8 mouse cellular contexts compared by ENCODE assay signal in genomic region chr1:86434439-86435201, GRCm38 (mm10). TPM values are rescaled to one million over a fixed set of nuclear protein-coding genes. Genes with fewer than 3 reads are reported as not detected.
DNase-seq lines count a peak whose midpoint lies in the region; ATAC-seq and TF ChIP-seq lines count a peak whose summit lies in the region.

No protein-coding gene starts in this region.

- TF ChIP-seq EP300 in liver, embryonic 14.5 days (IDR thresholded peaks at IDR 0.05; ENCODE audit: low read depth): no peak
- TF ChIP-seq EP300 in stomach, postnatal 0 days (optimal IDR thresholded peaks at IDR 0.05): no peak

- TF ChIP-seq CTCF in liver, embryonic 14.5 days (IDR thresholded peaks at IDR 0.05; ENCODE audit: low read depth): no peak
- TF ChIP-seq CTCF in stomach, postnatal 0 days (IDR thresholded peaks at IDR 0.05; ENCODE audit: low read depth): no peak; the same call in 1 of the 2 replicates

- peak; percentile 98 for DNase-seq in CD4-positive, CD25-positive, alpha-beta regulatory T cell, adult 2 months (ENCODE audit: low read depth, low spot score)
- peak; percentile 91 for DNase-seq in fibroblast of lung, adult 2 months (ENCODE audit: low read depth)
- peak; percentile 99 to 100 for DNase-seq in kidney, postnatal 25 days
- peak; percentile 96 to 98 (median 97) for DNase-seq in liver, embryonic 14.5 days (ENCODE audit: low read depth in 3 of 3, low spot score in 3 of 3)
- DNase-seq in neural tube, embryonic 11.5 days (ENCODE audit: low spot score): peak; percentile 99
- peak; percentile 99 for DNase-seq in stomach, postnatal 0 days (ENCODE audit: low spot score)

- peak overlapping the region; percentile 95 for H3K27ac ChIP-seq in brown adipose tissue, adult 24 weeks (replicated peaks; ENCODE audit: low read depth, low read length)
- H3K27ac ChIP-seq in heart, embryonic 15.5 days: peak overlapping the region; percentile 99
- peak overlapping the region; percentile 80 for H3K27ac ChIP-seq in liver, embryonic 14.5 days
- H3K27ac ChIP-seq in neural tube, embryonic 11.5 days (ENCODE audit: low read depth, low read length): peak overlapping the region; percentile 100
- peak overlapping the region; percentile 99 for H3K27ac ChIP-seq in stomach, postnatal 0 days (replicated peaks)

- peak overlapping the region; percentile 85 for H3K4me2 ChIP-seq in heart, embryonic 15.5 days
- H3K4me2 ChIP-seq in liver, embryonic 14.5 days (ENCODE audit: low read depth): peak overlapping the region; percentile 89
- peak overlapping the region; percentile 50 for H3K4me2 ChIP-seq in neural tube, embryonic 11.5 days (ENCODE audit: low read depth)
- H3K4me2 ChIP-seq in stomach, postnatal 0 days (replicated peaks; ENCODE audit: low read depth): peak overlapping the region; percentile 78

- H3K27me3 ChIP-seq in heart, embryonic 15.5 days: no peaks in the 10 kb centered on the region
- H3K27me3 ChIP-seq in liver, embryonic 14.5 days (ENCODE audit: control insufficient read depth, insufficient read depth, low read length): no peaks in the 10 kb centered on the region
- H3K27me3 ChIP-seq in neural tube, embryonic 11.5 days (ENCODE audit: control insufficient read depth, insufficient read depth, low read length): no peaks in the 10 kb centered on the region
- no peaks in the 10 kb centered on the region for H3K27me3 ChIP-seq in stomach, postnatal 0 days (ENCODE audit: control insufficient read depth, insufficient read depth, low read length)

- H3K36me3 ChIP-seq in heart, embryonic 15.5 days: no peaks in the 10 kb centered on the region
- no peaks in the 10 kb centered on the region for H3K36me3 ChIP-seq in liver, embryonic 14.5 days (replicated peaks; ENCODE audit: control insufficient read depth, insufficient read depth, low read depth)
- no peaks in the 10 kb centered on the region for H3K36me3 ChIP-seq in neural tube, embryonic 11.5 days (ENCODE audit: control insufficient read depth, insufficient read depth, low read length)
- H3K36me3 ChIP-seq in stomach, postnatal 0 days (ENCODE audit: control insufficient read depth, insufficient read depth, low read length): no peaks in the 10 kb centered on the region

- peaks cover 9% of the 10 kb centered on the region; the same call in 1 of the 2 replicates for H3K4me1 ChIP-seq in brown adipose tissue, adult 24 weeks (ENCODE audit: control insufficient read depth, insufficient read depth, insufficient read length, low read length)
- H3K4me1 ChIP-seq in heart, embryonic 15.5 days (replicated peaks): peaks cover 57% of the 10 kb centered on the region
- peaks cover 30 to 38% of the 10 kb centered on the region in 2 experiments for H3K4me1 ChIP-seq in liver, embryonic 14.5 days (replicated peaks; ENCODE audit: control insufficient read depth in 2 of 2, insufficient read depth in 2 of 2, low read length in 1 of 2)
- peaks cover 22% of the 10 kb centered on the region for H3K4me1 ChIP-seq in neural tube, embryonic 11.5 days (ENCODE audit: control insufficient read depth, insufficient read depth, low read length)
- H3K4me1 ChIP-seq in stomach, postnatal 0 days (replicated peaks; ENCODE audit: control insufficient read depth, insufficient read depth): peaks cover 15% of the 10 kb centered on the region

- peak; percentile 92 for ATAC-seq in heart, embryonic 15.5 days (replicated peaks; ENCODE audit: insufficient number of reproducible peaks, insufficient read depth, low FRiP score, low read depth)
- ATAC-seq in liver, embryonic 14.5 days (ENCODE audit: insufficient read depth): peak; percentile 92
- ATAC-seq in neural tube, embryonic 11.5 days (ENCODE audit: insufficient read depth, low FRiP score, low TSS enrichment): peak; percentile 93
- ATAC-seq in stomach, postnatal 0 days (ENCODE audit: low FRiP score, low TSS enrichment): peak; percentile 91

- H3K9me3 ChIP-seq in heart, embryonic 15.5 days (replicated peaks): no peaks in the 10 kb centered on the region
- no peaks in the 10 kb centered on the region for H3K9me3 ChIP-seq in liver, embryonic 14.5 days (ENCODE audit: control insufficient read depth, low read length)
- no peaks in the 10 kb centered on the region for H3K9me3 ChIP-seq in neural tube, embryonic 11.5 days (ENCODE audit: control insufficient read depth, low read length)
- H3K9me3 ChIP-seq in stomach, postnatal 0 days (ENCODE audit: control insufficient read depth, low read length): no peaks in the 10 kb centered on the region

- H3K9ac ChIP-seq in heart, embryonic 15.5 days: peak overlapping the region; percentile 79
- H3K9ac ChIP-seq in liver, embryonic 14.5 days (replicated peaks): peak overlapping the region; percentile 84
- H3K9ac ChIP-seq in neural tube, embryonic 11.5 days (ENCODE audit: low read length): peak overlapping the region; percentile 71
- H3K9ac ChIP-seq in stomach, postnatal 0 days (ENCODE audit: low read length): peak overlapping the region; percentile 75

- peak overlapping the region; percentile 67 for H3K4me3 ChIP-seq in brown adipose tissue, adult 24 weeks (ENCODE audit: insufficient read depth, low read depth, low read length)
- H3K4me3 ChIP-seq in heart, embryonic 15.5 days: peak overlapping the region; percentile 52
- peak overlapping the region; percentile 58 to 68 for H3K4me3 ChIP-seq in liver, embryonic 14.5 days (ENCODE audit: insufficient read depth in 1 of 2, low read depth in 2 of 2, low read length in 2 of 2)
- peak overlapping the region; percentile 33 for H3K4me3 ChIP-seq in neural tube, embryonic 11.5 days (ENCODE audit: low read depth, low read length)
- H3K4me3 ChIP-seq in stomach, postnatal 0 days (ENCODE audit: low read depth, low read length): peak overlapping the region; percentile 45

- 4% methylated on average over 46 of the region's 46 CpGs for WGBS in heart, embryonic 15.5 days
- WGBS in liver, embryonic 14.5 days (ENCODE audit: insufficient replicate concordance): 6% methylated on average over 46 of the region's 46 CpGs
- WGBS in neural tube, embryonic 11.5 days: 4% methylated on average over 46 of the region's 46 CpGs
- 3% methylated on average over 36 of the region's 46 CpGs for WGBS in stomach, postnatal 0 days

RNA-seq across cellular contexts. Expression of gene Tex44, which starts 8.5 kb away (rescaled TPM):
- polyA plus RNA-seq in brown adipose tissue, adult 24 weeks (2012; ENCODE audit: insufficient read depth, insufficient read length, missing spikeins): not detected in 2 replicates
- polyA plus RNA-seq in heart, embryonic 15.5 days (2015; fragmentation: Nextera tagmentation; extraction: Ambion mirVana): not detected in 2 replicates
- polyA plus RNA-seq in liver, embryonic 14.5 days (2012; rRNA removed): not detected in 2 replicates
- not detected in 2 replicates for polyA plus RNA-seq in liver, embryonic 14.5 days (2014; fragmentation: Nextera tagmentation; extraction: Ambion mirVana)
- polyA plus RNA-seq in neural tube, embryonic 11.5 days (2014; fragmentation: Nextera tagmentation; extraction: Ambion mirVana): not detected in 2 replicates
- polyA plus RNA-seq in stomach, postnatal 0 days (2015; fragmentation: Nextera tagmentation; extraction: Ambion mirVana): not detected in 2 replicates

RNA-seq across cellular contexts. Expression of gene Nmur1, which starts 8.6 kb away (rescaled TPM):
- polyA plus RNA-seq in brown adipose tissue, adult 24 weeks (2012; ENCODE audit: insufficient read depth, insufficient read length, missing spikeins): not detected in 2 replicates
- polyA plus RNA-seq in heart, embryonic 15.5 days (2015; fragmentation: Nextera tagmentation; extraction: Ambion mirVana): not detected in 2 replicates
- polyA plus RNA-seq in liver, embryonic 14.5 days (2012; rRNA removed): not detected in 2 replicates
- not detected in 2 replicates for polyA plus RNA-seq in liver, embryonic 14.5 days (2014; fragmentation: Nextera tagmentation; extraction: Ambion mirVana)
- polyA plus RNA-seq in neural tube, embryonic 11.5 days (2014; fragmentation: Nextera tagmentation; extraction: Ambion mirVana): 0.35 TPM in 1 of 2 replicates, not detected in the other
- polyA plus RNA-seq in stomach, postnatal 0 days (2015; fragmentation: Nextera tagmentation; extraction: Ambion mirVana): 0.52 and 0.56 TPM in 2 replicates

Comparison
In these comparisons a context has a peak if more than half of its experiments do, and no peak if none do; other contexts are left out.
1. Peak in every context shown above with its lines: DNase-seq, ATAC-seq, H3K4me3 ChIP-seq and H3K27ac ChIP-seq.